Mouse (Mus musculus) liver, postnatal 0 days (tissue): Measurements from ENCODE around the gene Gm11985.

Experiments used
- CTCF ChIP-seq: sonication (generic); IDR thresholded peaks from 2 replicates; pipeline ENCODE4 v1.5.1; 2016; ENCODE audit warnings: antibody characterized with exemption, low read depth
- EP300 ChIP-seq: IDR thresholded peaks from 2 replicates; pipeline ENCODE4 v1.6.1; 2016; ENCODE audit warnings: antibody characterized with exemption, low read depth, mild to moderate bottlenecking

- TF ChIP-seq CTCF = no peak
- TF ChIP-seq EP300 = no peak
Measured at GRCm38 (mm10) chr11:7228107-7228506, 39.7 kb upstream of the Gm11985 start.
